Mouse (Mus musculus) hindbrain, embryonic 16.5 days (tissue): ENCODE data around the gene Zfp239. TPM values are rescaled to one million over a fixed set of nuclear protein-coding genes. Genes with fewer than 3 reads are reported as not detected.
"Not testable (repeated sequence)": the region's sequence is repeated elsewhere in the genome, so short reads cannot be mapped to it uniquely, and the experiment has no call there.

Experiments used
- ATAC-seq: fragments of 200-750 bp; cut with Nextera tagmentation; 2 replicates; pipeline ENCODE4 v1.8.0; 2017; ENCODE audit warnings: moderate TSS enrichment, moderate library complexity
- H3K27ac ChIP-seq: fragments of 300-500 bp; sonication (generic); 2 replicates; pipeline ENCODE4 v1.5.1; 2014; ENCODE audit warnings: low read depth, mild to moderate bottlenecking, control low read depth, low read length, moderate library complexity
- H3K27me3 ChIP-seq: fragments of 300-500 bp; sonication (generic); replicated peaks from 2 replicates; pipeline ENCODE4 v1.6.1; 2014; ENCODE audit warnings: low read length; ENCODE audit not compliant: control insufficient read depth, insufficient read depth
- H3K36me3 ChIP-seq: fragments of 300-500 bp; sonication (generic); 2 replicates; pipeline ENCODE4 v1.6.1; 2014; ENCODE audit warnings: mild to moderate bottlenecking, low read length, moderate library complexity, mixed read lengths; ENCODE audit not compliant: control insufficient read depth, insufficient read depth
- H3K4me1 ChIP-seq: fragments of 300-500 bp; sonication (generic); 2 replicates; pipeline ENCODE4 v1.6.1; 2014; ENCODE audit warnings: low read depth, low read length; ENCODE audit not compliant: control insufficient read depth, insufficient read depth
- H3K4me2 ChIP-seq: fragments of 300-500 bp; sonication (generic); 2 replicates; pipeline ENCODE4 v1.6.1; 2014; ENCODE audit warnings: mild to moderate bottlenecking, low read length, control low read depth, moderate library complexity
- H3K4me3 ChIP-seq: fragments of 300-500 bp; sonication (generic); 2 replicates; pipeline ENCODE4 v1.5.1; 2014; ENCODE audit warnings: mild to moderate bottlenecking, low read length, control low read depth, moderate library complexity
- H3K9ac ChIP-seq: fragments of 300-500 bp; sonication (generic); 2 replicates; pipeline ENCODE4 v1.6.1; 2014; ENCODE audit warnings: low read depth, mild to moderate bottlenecking, control low read depth, low read length, moderate library complexity
- H3K9me3 ChIP-seq: fragments of 300-500 bp; sonication (generic); 2 replicates; pipeline ENCODE4 v1.6.1; 2014; ENCODE audit warnings: mild to moderate bottlenecking, low read length, moderate library complexity; ENCODE audit not compliant: control insufficient read depth
- WGBS: fragments of 180-500 bp; shearing (Covaris S2); extraction: QIAGEN DNeasy Blood & Tissue Kit; methylation state at CpG from one replicate; pipeline ENCODE4 v1.1.7; 2014; 5-methylcytosine and 5-hydroxymethylcytosine counted together
- polyA plus RNA-seq: library from polyadenylated mRNA; unstranded; fragments of >200 nt; fragmentation: Nextera tagmentation; extraction: Ambion mirVana; gene quantifications from 2 replicates; pipeline ENCODE4 v1.2.1, GENCODE M21; 2015

Gene Zfp239
- polyA plus RNA-seq, 1 experiment from 2014 or later, result 18.3 TPM

- Histone ChIP-seq H3K27me3 (no peaks in the 10 kb centered on the region), H3K4me3 (no peak overlapping the region), H3K9ac (no peak overlapping the region), H3K36me3 (0 out of 2 replicates have a peak, but pooled peaks cover 3% of the 10 kb centered on the region), H3K27ac (no peak overlapping the region), H3K9me3 (no peaks in the 10 kb centered on the region), H3K4me1 (no peaks in the 10 kb centered on the region), H3K4me2 (no peak overlapping the region)
- ATAC-seq, result no peak
- 84% methylated on average over 14 of the region's 14 CpGs for WGBS
These were observed 9.1 kb downstream of the Zfp239 start for GRCm38 (mm10) chr6:117871034-117871433.

DNA sequence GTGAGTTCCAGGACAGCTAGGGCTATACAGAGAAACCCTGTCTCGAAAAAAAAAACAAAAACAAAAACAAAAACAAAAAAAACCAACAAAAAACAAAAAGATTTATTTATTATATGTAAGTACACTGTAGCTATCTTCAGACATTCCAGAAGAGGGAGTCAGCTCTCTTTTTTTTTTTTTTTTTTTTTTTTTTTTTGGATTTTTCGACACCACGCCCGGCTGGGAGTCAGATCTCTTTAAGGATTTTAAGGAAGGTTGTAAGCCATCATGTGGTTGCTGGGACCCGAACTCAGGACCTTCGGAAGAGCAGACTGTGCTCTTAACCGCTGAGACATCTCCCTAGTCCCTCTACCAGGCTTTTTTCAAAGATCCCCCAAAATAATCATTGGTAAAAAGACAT, 11.6 kb downstream of the Zfp239 start:
- 89% methylated on average over 7 of the region's 7 CpGs for WGBS
- H3K36me3 ChIP-seq, ATAC-seq, H3K9ac ChIP-seq, H3K27me3 ChIP-seq, H3K4me3 ChIP-seq, H3K9me3 ChIP-seq, H3K4me1 ChIP-seq, H3K27ac ChIP-seq, H3K4me2 ChIP-seq: not testable (repeated sequence)

DNA sequence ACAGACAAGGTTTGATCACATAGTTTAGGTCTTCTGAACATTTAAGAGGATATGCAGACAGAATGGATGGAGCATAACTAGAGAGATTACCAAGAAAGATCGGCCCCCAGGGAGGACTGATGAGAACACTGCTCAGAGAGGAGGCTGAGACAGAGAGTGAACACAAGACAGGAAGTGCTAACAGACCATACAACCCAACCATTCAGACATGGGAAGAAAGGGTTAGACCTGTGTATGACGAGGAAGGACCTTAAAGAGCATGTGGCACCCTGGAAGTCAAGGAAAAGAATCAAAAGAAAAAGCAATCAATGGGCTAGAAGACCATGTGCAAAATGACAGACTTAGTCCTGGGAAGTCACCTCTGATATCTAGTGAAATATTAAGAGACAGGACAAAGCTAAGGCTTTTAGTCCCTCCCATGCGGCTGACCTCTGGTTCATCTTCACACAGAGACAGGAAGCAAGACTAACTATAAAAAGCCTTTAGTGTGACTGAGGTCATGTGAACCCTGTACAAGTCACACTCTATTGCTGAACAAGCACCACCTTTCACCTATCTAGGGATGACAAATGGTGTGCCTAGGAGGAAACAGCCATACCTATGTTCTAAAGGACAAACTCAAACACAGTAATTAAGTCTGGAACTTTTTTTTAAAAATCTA, 12.9 kb downstream of the Zfp239 start:
- H3K9ac ChIP-seq, result no peak overlapping the region
- H3K36me3 ChIP-seq, result 0 out of 2 replicates have a peak, but pooled peaks cover 3% of the 10 kb centered on the region
- 84% methylated on average over 3 of the region's 3 CpGs for WGBS
- H3K27me3 ChIP-seq, result no peaks in the 10 kb centered on the region
- no peak overlapping the region for H3K4me3 ChIP-seq
- H3K4me2 ChIP-seq, result no peak overlapping the region
- peaks cover 4% of the 10 kb centered on the region for H3K4me1 ChIP-seq
- no peaks in the 10 kb centered on the region for H3K9me3 ChIP-seq
- H3K27ac ChIP-seq, result no peak overlapping the region
- ATAC-seq, result no peak

- peak; percentile 91 for ATAC-seq
- Histone ChIP-seq H3K36me3 (no peaks in the 10 kb centered on the region), H3K9ac (peak overlapping the region; percentile 61), H3K9me3 (no peaks in the 10 kb centered on the region), H3K4me1 (peaks cover 8% of the 10 kb centered on the region), H3K4me2 (peak overlapping the region; percentile 85), H3K4me3 (peak overlapping the region; percentile 56), H3K27me3 (no peaks in the 10 kb centered on the region), H3K27ac (peak overlapping the region; percentile 95)
- WGBS, result 12% methylated on average over 26 of the region's 26 CpGs
These were observed 17.0 kb downstream of the Zfp239 start for GRCm38 (mm10) chr6:117878700-117879407.

DNA sequence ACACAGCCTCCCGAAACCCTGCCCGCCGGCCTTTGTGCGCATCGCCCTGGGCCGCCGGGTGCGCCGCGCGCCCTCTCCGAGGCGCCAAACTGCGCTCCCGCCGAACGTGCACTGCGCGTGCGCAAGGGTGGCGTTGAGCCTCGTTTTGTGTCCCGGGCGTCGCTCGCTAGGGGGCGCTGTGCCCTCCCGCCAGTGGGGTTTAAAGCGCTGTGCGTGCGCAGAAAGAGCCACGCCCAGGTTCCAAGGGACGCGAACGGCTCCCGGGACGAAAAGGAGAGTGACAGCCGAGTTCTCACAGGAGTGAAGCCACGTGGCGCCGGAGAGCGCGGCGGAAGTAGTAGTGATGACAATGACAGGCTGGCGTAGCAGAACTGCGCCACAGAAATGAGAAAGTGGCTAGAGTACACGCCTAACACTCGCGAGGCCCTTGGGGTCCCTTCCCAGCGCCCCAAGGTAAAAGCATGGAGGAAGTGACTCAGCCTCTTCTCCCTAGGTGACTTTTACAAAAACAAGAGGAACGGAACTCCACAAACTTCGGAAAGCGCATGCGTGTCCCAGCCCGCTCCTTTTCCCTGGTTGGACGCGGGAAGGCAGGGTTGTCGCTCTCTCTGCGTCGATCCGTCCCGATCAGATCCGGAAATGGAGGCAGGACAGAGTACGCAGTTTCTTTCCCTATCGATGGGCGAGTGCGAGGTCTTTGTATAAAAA, 17.7 kb downstream of the Zfp239 start:
- Histone ChIP-seq H3K4me1 (peaks cover 8% of the 10 kb centered on the region), H3K4me3 (peak overlapping the region; percentile 56), H3K9me3 (no peaks in the 10 kb centered on the region), H3K27ac (peak overlapping the region; percentile 95), H3K36me3 (no peaks in the 10 kb centered on the region), H3K4me2 (peak overlapping the region; percentile 85), H3K9ac (peak overlapping the region; percentile 61), H3K27me3 (no peaks in the 10 kb centered on the region)
- ATAC-seq, result peak; percentile 96
- under 1% methylated on average over 67 of the region's 67 CpGs for WGBS

GRCm38 (mm10) chr6:117880394-117880838, 18.5 kb downstream of the Zfp239 start:
- Histone ChIP-seq H3K27me3 (no peaks in the 10 kb centered on the region), H3K9ac (no peak overlapping the region), H3K4me1 (peaks cover 8% of the 10 kb centered on the region), H3K27ac (peak overlapping the region; percentile 95), H3K4me3 (peak overlapping the region; percentile 56), H3K9me3 (no peaks in the 10 kb centered on the region), H3K36me3 (no peaks in the 10 kb centered on the region), H3K4me2 (peak overlapping the region; percentile 85)
- 29% methylated on average over 3 of the region's 3 CpGs for WGBS
- ATAC-seq, result no peak

DNA sequence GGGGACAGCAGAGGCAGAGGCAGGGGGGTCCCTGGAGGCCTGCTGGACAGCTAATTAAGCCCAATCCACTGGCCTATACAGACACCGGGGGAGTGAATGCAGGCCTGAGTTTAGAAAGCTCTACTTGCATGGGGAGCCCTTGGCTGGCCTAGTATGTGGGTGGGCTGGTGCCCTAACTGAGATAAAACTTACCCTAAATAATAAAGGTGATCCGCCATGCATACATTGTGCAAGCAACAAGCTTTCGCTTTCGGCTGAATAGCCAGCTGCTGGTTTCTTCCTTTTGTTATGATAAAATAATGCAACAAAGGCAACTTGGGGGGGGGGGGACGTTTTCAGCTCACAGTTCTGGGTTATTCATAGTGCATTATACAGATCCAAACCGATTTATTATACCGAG, 19.3 kb downstream of the Zfp239 start:
- no peaks in the 10 kb centered on the region for H3K9me3 ChIP-seq
- peaks cover 8% of the 10 kb centered on the region for H3K4me1 ChIP-seq
- no peak for ATAC-seq
- no peak overlapping the region for H3K4me3 ChIP-seq
- no peak overlapping the region for H3K27ac ChIP-seq
- no peak overlapping the region for H3K4me2 ChIP-seq
- no peaks in the 10 kb centered on the region for H3K36me3 ChIP-seq
- no peaks in the 10 kb centered on the region for H3K27me3 ChIP-seq
- H3K9ac ChIP-seq, result no peak overlapping the region
- 40% methylated on average over 7 of the region's 7 CpGs for WGBS

GRCm38 (mm10) chr6:117881997-117882396, 20.1 kb downstream of the Zfp239 start:
- Histone ChIP-seq H3K4me1 (peaks cover 8% of the 10 kb centered on the region), H3K9me3 (no peaks in the 10 kb centered on the region), H3K27ac (no peak overlapping the region), H3K4me2 (no peak overlapping the region), H3K9ac (no peak overlapping the region), H3K36me3 (no peaks in the 10 kb centered on the region), H3K4me3 (no peak overlapping the region), H3K27me3 (no peaks in the 10 kb centered on the region)
- WGBS, result 78% methylated on average over 7 of the region's 7 CpGs
- ATAC-seq, result no peak

- WGBS, result 90% methylated on average over 2 of the region's 2 CpGs
- H3K9ac ChIP-seq, result no peak overlapping the region
- no peaks in the 10 kb centered on the region for H3K4me1 ChIP-seq
These were observed 24.0 kb downstream of the Zfp239 start for GRCm38 (mm10) chr6:117885943-117886342.

More at GRCm38 (mm10) chr6:117885943-117886342, 24.0 kb downstream of the Zfp239 start:
- H3K36me3 ChIP-seq, result no peaks in the 10 kb centered on the region
- H3K27ac ChIP-seq, result no peak overlapping the region
- no peaks in the 10 kb centered on the region for H3K27me3 ChIP-seq
- H3K9me3 ChIP-seq, result no peaks in the 10 kb centered on the region
- no peak for ATAC-seq
- H3K4me2 ChIP-seq, result no peak overlapping the region
- H3K4me3 ChIP-seq, result no peak overlapping the region
